Mouse (Mus musculus) neural tube, embryonic 12.5 days (tissue): ENCODE results near the gene Gstp2. TPM values are rescaled to one million over a fixed set of nuclear protein-coding genes. Genes with fewer than 3 reads are reported as not detected.
"Not testable (repeated sequence)": the region's sequence is repeated elsewhere in the genome, so short reads cannot be mapped to it uniquely, and the experiment has no call there.

Experiments
- ATAC-seq: fragments of 200-750 bp; cut with Nextera tagmentation; 2 replicates; pipeline ENCODE4 v1.8.0; 2017; ENCODE audit warnings: low read depth, mild to moderate bottlenecking, moderate TSS enrichment, moderate library complexity; ENCODE audit not compliant: low FRiP score
- H3K27ac ChIP-seq: fragments of 300-500 bp; sonication (generic); 2 replicates; pipeline ENCODE4 v1.5.1; 2016
- H3K27me3 ChIP-seq: fragments of 300-500 bp; sonication (generic); replicated peaks from 2 replicates; pipeline ENCODE4 v1.6.1; 2016; ENCODE audit warnings: mild to moderate bottlenecking
- H3K36me3 ChIP-seq: fragments of 300-500 bp; sonication (generic); 2 replicates; pipeline ENCODE4 v1.6.1; 2016; ENCODE audit warnings: mild to moderate bottlenecking
- H3K4me1 ChIP-seq: fragments of 300-500 bp; sonication (generic); 2 replicates; pipeline ENCODE4 v1.6.1; 2016
- H3K4me2 ChIP-seq: fragments of 300-500 bp; sonication (generic); replicated peaks from 2 replicates; pipeline ENCODE4 v1.6.1; 2016; ENCODE audit warnings: mild to moderate bottlenecking
- H3K4me3 ChIP-seq: fragments of 300-500 bp; sonication (generic); 2 replicates; pipeline ENCODE4 v1.5.1; 2016
- H3K9ac ChIP-seq: fragments of 300-500 bp; sonication (generic); 2 replicates; pipeline ENCODE4 v1.6.1; 2016; ENCODE audit warnings: mild to moderate bottlenecking
- H3K9me3 ChIP-seq: fragments of 300-500 bp; sonication (generic); 2 replicates; pipeline ENCODE4 v1.6.1; 2016; ENCODE audit warnings: mild to moderate bottlenecking
- WGBS: fragments of 180-500 bp; shearing (Covaris S2); methylation state at CpG from one replicate; pipeline ENCODE4 v1.1.7; 2016; 5-methylcytosine and 5-hydroxymethylcytosine counted together
- polyA plus RNA-seq: library from polyadenylated mRNA; unstranded; fragments of >200 nt; fragmentation: Nextera tagmentation; extraction: Ambion mirVana; gene quantifications from 2 replicates; pipeline ENCODE4 v1.2.1, GENCODE M21; 2016

Gstp2 gene
- polyA plus RNA-seq, 1 experiment from 2014 or later, result 1.8 TPM

GRCm38 (mm10) chr19:4040941-4041340 is 4.9 kb downstream of the Gstp2 start:
- not testable (repeated sequence) for H3K27me3 ChIP-seq, H3K4me1 ChIP-seq, H3K4me2 ChIP-seq, ATAC-seq, H3K4me3 ChIP-seq, H3K9me3 ChIP-seq, H3K9ac ChIP-seq, H3K36me3 ChIP-seq, H3K27ac ChIP-seq
- WGBS, result 88% methylated on average over 5 of the region's 5 CpGs

GRCm38 (mm10) chr19:4037788-4038232 is 8.0 kb downstream of the Gstp2 start, which contains the start of gene Gstp1:
TSS of gene Gstp1 (minus strand) at chr19:4037985.
- 0 out of 2 replicates have a peak within 1 kb of the TSS, but pooled peaks have one; percentile 26 for H3K27ac ChIP-seq
- H3K4me3 ChIP-seq, result peak within 1 kb of the TSS; percentile 53
- H3K4me1 ChIP-seq, result peaks cover 9% of the 10 kb centered on the region
- ATAC-seq, result peak; percentile 82
- no peaks in the 10 kb centered on the region for H3K9me3 ChIP-seq
- H3K4me2 ChIP-seq, result peak within 1 kb of the TSS; percentile 79
- no peaks in the 10 kb centered on the region for H3K27me3 ChIP-seq
- peak within 1 kb of the TSS; percentile 67 for H3K9ac ChIP-seq
- WGBS, result under 1% methylated on average over 26 of the region's 26 CpGs
- H3K36me3 ChIP-seq, result 0 out of 2 replicates have a peak, but pooled peaks cover 2% of the 10 kb centered on the region

GRCm38 (mm10) chr19:4037154-4037787 is 8.6 kb downstream of the Gstp2 start:
- not testable (repeated sequence) for H3K4me1 ChIP-seq, H3K9me3 ChIP-seq, H3K36me3 ChIP-seq, H3K27me3 ChIP-seq
- peak; percentile 41; the same call in 1 of the 2 replicates for ATAC-seq
- Histone ChIP-seq H3K27ac (0 out of 2 replicates have a peak overlapping the region, but pooled peaks have one; percentile 26), H3K9ac (peak overlapping the region; percentile 67), H3K4me3 (peak overlapping the region; percentile 53), H3K4me2 (peak overlapping the region; percentile 79)
- WGBS, result 29% methylated on average over 8 of the region's 8 CpGs

GRCm38 (mm10) chr19:4036327-4037045 is 9.3 kb downstream of the Gstp2 start:
- 71% methylated on average over 12 of the region's 12 CpGs for WGBS
- no peak overlapping the region for H3K9ac ChIP-seq
- no peak overlapping the region for H3K27ac ChIP-seq
- H3K9me3 ChIP-seq, result no peaks in the 10 kb centered on the region
- H3K4me2 ChIP-seq, result no peak overlapping the region; the same call in 1 of the 2 replicates
- H3K27me3 ChIP-seq, result no peaks in the 10 kb centered on the region
- H3K4me3 ChIP-seq, result no peak overlapping the region
- 0 out of 2 replicates have a peak, but pooled peaks cover 2% of the 10 kb centered on the region for H3K36me3 ChIP-seq
- no peak for ATAC-seq
- H3K4me1 ChIP-seq, result peaks cover 9% of the 10 kb centered on the region

- Histone ChIP-seq H3K4me2 (no peak overlapping the region), H3K27ac (no peak overlapping the region), H3K36me3 (0 out of 2 replicates have a peak, but pooled peaks cover 2% of the 10 kb centered on the region), H3K9ac (no peak overlapping the region), H3K9me3 (no peaks in the 10 kb centered on the region), H3K27me3 (no peaks in the 10 kb centered on the region), H3K4me3 (no peak overlapping the region), H3K4me1 (peaks cover 9% of the 10 kb centered on the region)
- ATAC-seq, result no peak
- 65% methylated on average over 5 of the region's 5 CpGs for WGBS
These were observed 12.1 kb downstream of the Gstp2 start for GRCm38 (mm10) chr19:4033742-4034141.

- Histone ChIP-seq H3K27ac (no peak overlapping the region), H3K4me3 (no peak overlapping the region), H3K4me1 (peaks cover 9% of the 10 kb centered on the region), H3K27me3 (no peaks in the 10 kb centered on the region), H3K9ac (no peak overlapping the region), H3K4me2 (no peak overlapping the region), H3K36me3 (0 out of 2 replicates have a peak, but pooled peaks cover 2% of the 10 kb centered on the region), H3K9me3 (no peaks in the 10 kb centered on the region)
- WGBS, result 74% methylated on average over 3 of the region's 3 CpGs
- no peak for ATAC-seq
These were observed 12.5 kb downstream of the Gstp2 start for GRCm38 (mm10) chr19:4033298-4033697.

GRCm38 (mm10) chr19:4032668-4033067 is 13.2 kb downstream of the Gstp2 start:
- Histone ChIP-seq H3K9me3 (0 out of 2 replicates have a peak, but pooled peaks cover under 1% of the 10 kb centered on the region), H3K4me2 (no peak overlapping the region), H3K27me3 (no peaks in the 10 kb centered on the region), H3K36me3 (0 out of 2 replicates have a peak, but pooled peaks cover 2% of the 10 kb centered on the region), H3K4me1 (peaks cover 9% of the 10 kb centered on the region), H3K4me3 (no peak overlapping the region), H3K9ac (no peak overlapping the region), H3K27ac (no peak overlapping the region)
- ATAC-seq, result no peak
- WGBS, result 72% methylated on average over 7 of the region's 7 CpGs

- no peak overlapping the region for H3K4me2 ChIP-seq
- H3K4me3 ChIP-seq, result no peak overlapping the region
- H3K9ac ChIP-seq, result no peak overlapping the region
- H3K9me3 ChIP-seq, result peaks cover 3% of the 10 kb centered on the region; the same call in 1 of the 2 replicates
- H3K36me3 ChIP-seq, result no peaks in the 10 kb centered on the region
- no peaks in the 10 kb centered on the region for H3K4me1 ChIP-seq
- ATAC-seq, result no peak
- H3K27ac ChIP-seq, result no peak overlapping the region
- H3K27me3 ChIP-seq, result no peaks in the 10 kb centered on the region
These were observed 18.2 kb downstream of the Gstp2 start for GRCm38 (mm10) chr19:4027576-4027975.

GRCm38 (mm10) chr19:4023185-4023584 is 22.6 kb downstream of the Gstp2 start:
- Histone ChIP-seq H3K9ac (no peak overlapping the region), H3K4me1 (no peaks in the 10 kb centered on the region), H3K36me3 (no peaks in the 10 kb centered on the region), H3K27ac (no peak overlapping the region), H3K4me3 (no peak overlapping the region), H3K9me3 (peaks cover 3% of the 10 kb centered on the region; the same call in 1 of the 2 replicates), H3K4me2 (no peak overlapping the region), H3K27me3 (0 out of 2 replicates have a peak, but pooled peaks cover 3% of the 10 kb centered on the region)
- WGBS, result 81% methylated on average over 7 of the region's 7 CpGs
- no peak for ATAC-seq

GRCm38 (mm10) chr19:4018743-4019583 is 26.9 kb downstream of the Gstp2 start:
- 29% methylated on average over 18 of the region's 18 CpGs for WGBS
- no peak overlapping the region for H3K9ac ChIP-seq
- no peaks in the 10 kb centered on the region for H3K4me1 ChIP-seq
- H3K36me3 ChIP-seq, result no peaks in the 10 kb centered on the region
- no peak for ATAC-seq
- no peak overlapping the region for H3K4me3 ChIP-seq
- H3K4me2 ChIP-seq, result no peak overlapping the region
- no peaks in the 10 kb centered on the region for H3K9me3 ChIP-seq
- no peak overlapping the region for H3K27ac ChIP-seq
- H3K27me3 ChIP-seq, result 0 out of 2 replicates have a peak, but pooled peaks cover 3% of the 10 kb centered on the region

- H3K9me3 ChIP-seq, result no peaks in the 10 kb centered on the region
- no peak overlapping the region for H3K27ac ChIP-seq
- H3K9ac ChIP-seq, result no peak overlapping the region
- H3K4me1 ChIP-seq, result no peaks in the 10 kb centered on the region
- no peak overlapping the region for H3K4me3 ChIP-seq
- 68% methylated on average over 10 of the region's 10 CpGs for WGBS
- ATAC-seq, result no peak
- H3K4me2 ChIP-seq, result no peak overlapping the region
- 0 out of 2 replicates have a peak, but pooled peaks cover 3% of the 10 kb centered on the region for H3K27me3 ChIP-seq
- H3K36me3 ChIP-seq, result no peaks in the 10 kb centered on the region
These were observed 27.8 kb downstream of the Gstp2 start for GRCm38 (mm10) chr19:4017921-4018587.
